Mouse (Mus musculus) liver, embryonic 14.5 days (tissue): ENCODE results near the gene Cep41.

Experiments used
- CTCF ChIP-seq: IDR thresholded peaks from 2 replicates; pipeline ENCODE4 v1.5.1; 2016; ENCODE audit warnings: antibody characterized with exemption, low read depth, control low read depth
- EP300 ChIP-seq: IDR thresholded peaks from 2 replicates; pipeline ENCODE4 v1.6.1; 2016; ENCODE audit warnings: antibody characterized with exemption, low read depth

DNA sequence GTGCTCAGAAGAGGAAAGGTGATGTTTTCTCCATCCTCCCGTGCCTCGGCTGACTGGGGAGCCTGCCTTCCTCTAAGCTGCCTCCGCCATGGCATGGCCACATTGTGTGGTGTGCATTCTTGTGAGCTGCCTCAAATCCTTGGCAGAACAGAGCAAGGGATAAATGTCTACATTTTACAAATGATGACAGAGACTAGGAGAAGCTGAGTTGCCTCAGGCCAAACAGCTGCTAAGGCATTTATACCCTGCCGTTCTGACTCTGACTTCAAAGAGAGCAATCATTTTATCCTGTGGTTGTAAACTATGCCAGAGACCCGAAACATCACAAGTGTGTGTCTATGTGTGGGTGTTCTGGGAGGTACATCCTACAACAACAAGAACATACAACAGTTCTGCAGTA is 26.0 kb downstream of the Cep41 start:
- no peak for TF ChIP-seq CTCF
- no peak for TF ChIP-seq EP300
